Mouse (Mus musculus) G1E (cell line): ENCODE measurements at regions not wholly inside any gene's neighbourhood (a gene's known extent, or its start where the extent isn't known, plus 50 kb on each side); places are given as distances from the start of the nearest gene placed in this dataset.

Source experiments
- CTCF ChIP-seq: IDR thresholded peaks from 2 replicates; pipeline ENCODE4 v1.5.1; 2012; ENCODE audit warnings: low read depth, low read length, inconsistent platforms, mixed read lengths
- GATA1 ChIP-seq: IDR thresholded peaks from 2 replicates; pipeline ENCODE4 v1.6.1; 2012; ENCODE audit warnings: borderline replicate concordance, low read length, inconsistent platforms, mixed read lengths
- GATA2 ChIP-seq: IDR thresholded peaks from 2 replicates; pipeline ENCODE4 v1.6.1; 2012; ENCODE audit warnings: low read depth, low read length, inconsistent platforms, borderline replicate concordance
- POLR2AphosphoS5 ChIP-seq: IDR thresholded peaks from 2 replicates; pipeline ENCODE4 v1.6.1; 2012; ENCODE audit warnings: low read depth, low read length, inconsistent platforms; ENCODE audit not compliant: insufficient replicate concordance
- TAL1 ChIP-seq: conservative IDR thresholded peaks from 2 replicates; pipeline ENCODE4 v1.6.1; 2012; ENCODE audit warnings: low read depth, low read length, inconsistent platforms, mixed read lengths

DNA sequence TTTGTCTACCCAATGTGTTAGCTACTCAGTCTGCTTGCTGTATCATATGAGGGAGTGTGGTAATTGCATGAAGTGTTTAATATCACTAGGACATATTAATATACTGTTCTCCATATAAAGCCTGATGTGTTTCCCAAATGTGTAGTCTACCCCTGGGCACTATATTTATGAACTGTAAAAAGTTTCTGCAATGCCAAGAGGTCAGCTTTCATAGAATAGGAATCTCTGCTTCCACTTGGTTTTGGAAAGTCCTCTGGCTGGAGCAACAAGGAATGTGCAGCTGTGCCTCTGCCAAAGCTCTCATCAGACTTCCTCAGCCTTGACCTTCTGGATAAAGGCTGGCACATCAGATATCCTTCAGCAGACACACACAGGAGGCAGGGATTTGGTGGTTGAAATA lies 176.3 kb downstream of the Plod2 start:
- TF ChIP-seq CTCF (no peak), TAL1 (no peak), GATA1 (no peak), POLR2AphosphoS5 (no peak), GATA2 (no peak)
